Mouse (Mus musculus) limb, embryonic 15.5 days (tissue): ENCODE data around the gene Ahnak. TPM values are rescaled to one million over a fixed set of nuclear protein-coding genes. Genes with fewer than 3 reads are reported as not detected.

Experiments used
- ATAC-seq: fragments of 200-750 bp; cut with Nextera tagmentation; 2 replicates; pipeline ENCODE4 v1.8.0; 2017; ENCODE audit warnings: low read depth, moderate TSS enrichment; ENCODE audit not compliant: insufficient number of reproducible peaks, low FRiP score, low TSS enrichment
- H3K27ac ChIP-seq: fragments of 300-500 bp; sonication (generic); 2 replicates; pipeline ENCODE4 v1.5.1; 2015; ENCODE audit warnings: moderate library complexity, mild to moderate bottlenecking, inconsistent platforms
- H3K27me3 ChIP-seq: fragments of 300-500 bp; sonication (generic); 2 replicates; pipeline ENCODE4 v1.6.1; 2015; ENCODE audit warnings: inconsistent platforms
- H3K36me3 ChIP-seq: fragments of 300-500 bp; sonication (generic); 2 replicates; pipeline ENCODE4 v1.6.1; 2015; ENCODE audit warnings: inconsistent platforms
- H3K4me1 ChIP-seq: fragments of 300-500 bp; sonication (generic); 2 replicates; pipeline ENCODE4 v1.6.1; 2015; ENCODE audit warnings: inconsistent platforms
- H3K4me2 ChIP-seq: fragments of 300-500 bp; sonication (generic); 2 replicates; pipeline ENCODE4 v1.6.1; 2015; ENCODE audit warnings: mild to moderate bottlenecking, inconsistent platforms
- H3K4me3 ChIP-seq: fragments of 300-500 bp; sonication (generic); 2 replicates; pipeline ENCODE4 v1.5.1; 2015; ENCODE audit warnings: mild to moderate bottlenecking, inconsistent platforms
- H3K9ac ChIP-seq: fragments of 300-500 bp; sonication (generic); 2 replicates; pipeline ENCODE4 v1.6.1; 2015; ENCODE audit warnings: inconsistent platforms
- H3K9me3 ChIP-seq: fragments of 300-500 bp; sonication (generic); 2 replicates; pipeline ENCODE4 v1.6.1; 2016; ENCODE audit warnings: inconsistent platforms
- WGBS: fragments of 180-500 bp; shearing (Covaris S2); methylation state at CpG from one replicate; pipeline ENCODE4 v1.1.7; 2015; 5-methylcytosine and 5-hydroxymethylcytosine counted together
- polyA plus RNA-seq: library from polyadenylated mRNA; unstranded; fragments of >200 nt; fragmentation: Nextera tagmentation; extraction: Ambion mirVana; gene quantifications from 2 replicates; pipeline ENCODE4 v1.2.1, GENCODE M21; 2015

Gene Ahnak
- polyA plus RNA-seq, 1 experiment from 2014 or later = 104 TPM

GRCm38 (mm10) chr19:8989567-8990431, 715 bp downstream of the Ahnak start:
- peak overlapping the region; percentile 85 for H3K4me3 ChIP-seq
- H3K4me2 ChIP-seq = peak overlapping the region; percentile 70
- no peaks in the 10 kb centered on the region for H3K27me3 ChIP-seq
- peak overlapping the region; percentile 89 for H3K9ac ChIP-seq
- peaks cover 67% of the 10 kb centered on the region for H3K4me1 ChIP-seq
- H3K27ac ChIP-seq = peak overlapping the region; percentile 99
- peak; percentile 88 for ATAC-seq
- H3K9me3 ChIP-seq = no peaks in the 10 kb centered on the region
- H3K36me3 ChIP-seq = 0 out of 2 replicates have a peak, but pooled peaks cover 2% of the 10 kb centered on the region
- under 1% methylated on average over 53 of the region's 53 CpGs for whole genome bisulfite sequencing

GRCm38 (mm10) chr19:8990432-8991102, 1.5 kb downstream of the Ahnak start:
- 5% methylated on average over 15 of the region's 15 CpGs for WGBS
- Histone ChIP-seq H3K4me2 (peak overlapping the region; percentile 70), H3K9ac (peak overlapping the region; percentile 89), H3K27ac (peak overlapping the region; percentile 99), H3K4me1 (peaks cover 67% of the 10 kb centered on the region), H3K36me3 (0 out of 2 replicates have a peak, but pooled peaks cover 2% of the 10 kb centered on the region), H3K4me3 (peak overlapping the region; percentile 85), H3K27me3 (no peaks in the 10 kb centered on the region), H3K9me3 (no peaks in the 10 kb centered on the region)
- ATAC-seq = peak; percentile 68

GRCm38 (mm10) chr19:8991245-8991870, 2.3 kb downstream of the Ahnak start:
- peak overlapping the region; percentile 99 for H3K27ac ChIP-seq
- no peaks in the 10 kb centered on the region for H3K9me3 ChIP-seq
- 0 out of 2 replicates have a peak, but pooled peaks cover 2% of the 10 kb centered on the region for H3K36me3 ChIP-seq
- WGBS = 40% methylated on average over 4 of the region's 4 CpGs
- peaks cover 74% of the 10 kb centered on the region for H3K4me1 ChIP-seq
- H3K9ac ChIP-seq = peak overlapping the region; percentile 89; the same call in 1 of the 2 replicates
- no peak for ATAC-seq
- H3K4me2 ChIP-seq = peak overlapping the region; percentile 70
- H3K4me3 ChIP-seq = peak overlapping the region; percentile 85
- no peaks in the 10 kb centered on the region for H3K27me3 ChIP-seq

- no peak for ATAC-seq
- Histone ChIP-seq H3K27ac (peak overlapping the region; percentile 99), H3K4me1 (peaks cover 81% of the 10 kb centered on the region), H3K9ac (peak overlapping the region; percentile 89), H3K4me2 (peak overlapping the region; percentile 70), H3K36me3 (0 out of 2 replicates have a peak, but pooled peaks cover 2% of the 10 kb centered on the region), H3K27me3 (no peaks in the 10 kb centered on the region), H3K4me3 (peak overlapping the region; percentile 85), H3K9me3 (no peaks in the 10 kb centered on the region)
- 52% methylated on average over 13 of the region's 13 CpGs for WGBS
Observed at GRCm38 (mm10) chr19:8991871-8992735, 3.0 kb downstream of the Ahnak start.

- Histone ChIP-seq H3K4me3 (peak overlapping the region; percentile 85), H3K36me3 (0 out of 2 replicates have a peak, but pooled peaks cover 2% of the 10 kb centered on the region), H3K9ac (peak overlapping the region; percentile 28), H3K9me3 (no peaks in the 10 kb centered on the region), H3K27me3 (no peaks in the 10 kb centered on the region), H3K4me2 (peak overlapping the region; percentile 70), H3K4me1 (peaks cover 81% of the 10 kb centered on the region), H3K27ac (peak overlapping the region; percentile 99)
- ATAC-seq = no peak
- 22% methylated on average over 12 of the region's 12 CpGs for WGBS
Observed at GRCm38 (mm10) chr19:8992769-8993624, 3.9 kb downstream of the Ahnak start.

GRCm38 (mm10) chr19:8993625-8993912, 4.5 kb downstream of the Ahnak start:
- Histone ChIP-seq H3K4me3 (peak overlapping the region; percentile 85), H3K27me3 (no peaks in the 10 kb centered on the region), H3K36me3 (0 out of 2 replicates have a peak, but pooled peaks cover 2% of the 10 kb centered on the region), H3K27ac (peak overlapping the region; percentile 99), H3K4me2 (peak overlapping the region; percentile 70), H3K9ac (no peak overlapping the region), H3K4me1 (peaks cover 81% of the 10 kb centered on the region), H3K9me3 (no peaks in the 10 kb centered on the region)
- 40% methylated on average over 2 of the region's 2 CpGs for WGBS
- no peak for ATAC-seq

- WGBS = 64% methylated on average over 10 of the region's 10 CpGs
- H3K4me1 ChIP-seq = peaks cover 87% of the 10 kb centered on the region
- H3K27ac ChIP-seq = peak overlapping the region; percentile 86; the same call in 1 of the 2 replicates
- no peak overlapping the region for H3K4me3 ChIP-seq
- 0 out of 2 replicates have a peak overlapping the region, but pooled peaks have one; percentile 3 for H3K4me2 ChIP-seq
- no peaks in the 10 kb centered on the region for H3K27me3 ChIP-seq
- no peak for ATAC-seq
- H3K9ac ChIP-seq = no peak overlapping the region
- H3K36me3 ChIP-seq = peaks cover 10% of the 10 kb centered on the region
- H3K9me3 ChIP-seq = no peaks in the 10 kb centered on the region
Observed at GRCm38 (mm10) chr19:8994813-8995607, 5.9 kb downstream of the Ahnak start.

GRCm38 (mm10) chr19:8996601-8997000, 7.5 kb downstream of the Ahnak start:
- peaks cover 79% of the 10 kb centered on the region for H3K4me1 ChIP-seq

GRCm38 (mm10) chr19:8997546-8997945, 8.5 kb downstream of the Ahnak start:
- Histone ChIP-seq H3K9ac (no peak overlapping the region), H3K27ac (peak overlapping the region; percentile 86), H3K4me1 (peaks cover 69% of the 10 kb centered on the region), H3K4me3 (no peak overlapping the region), H3K27me3 (no peaks in the 10 kb centered on the region), H3K36me3 (peaks cover 35% of the 10 kb centered on the region), H3K4me2 (peak overlapping the region; percentile 40), H3K9me3 (no peaks in the 10 kb centered on the region)
- peak; percentile 86 for ATAC-seq
- 24% methylated on average over 4 of the region's 4 CpGs for WGBS

More at GRCm38 (mm10) chr19:8996601-8997000, 7.5 kb downstream of the Ahnak start:
- Histone ChIP-seq H3K9me3 (no peaks in the 10 kb centered on the region), H3K9ac (no peak overlapping the region), H3K4me2 (no peak overlapping the region), H3K27me3 (no peaks in the 10 kb centered on the region), H3K4me3 (no peak overlapping the region), H3K36me3 (peaks cover 26% of the 10 kb centered on the region), H3K27ac (peak overlapping the region; percentile 86)
- ATAC-seq = no peak
- WGBS = 81% methylated on average over 6 of the region's 6 CpGs

- 67% methylated on average over 6 of the region's 6 CpGs for WGBS
- H3K9ac ChIP-seq = no peak overlapping the region
- H3K4me1 ChIP-seq = peaks cover 59% of the 10 kb centered on the region
- H3K27me3 ChIP-seq = no peaks in the 10 kb centered on the region
- H3K9me3 ChIP-seq = no peaks in the 10 kb centered on the region
- H3K27ac ChIP-seq = peak overlapping the region; percentile 86
- H3K4me3 ChIP-seq = no peak overlapping the region
- peaks cover 45% of the 10 kb centered on the region for H3K36me3 ChIP-seq
- no peak for ATAC-seq
- no peak overlapping the region for H3K4me2 ChIP-seq
Observed at GRCm38 (mm10) chr19:8998546-8998945, 9.5 kb downstream of the Ahnak start.
